Mouse (Mus musculus): ENCODE results near the gene Npepps.
"Not testable (repeated sequence)": the region's sequence is repeated elsewhere in the genome, so short reads cannot be mapped to it uniquely, and the experiment has no call there.

Npepps gene

GRCm38 (mm10) chr11:97232436-97232835, 48.0 kb downstream of the Npepps start:
- DNase-seq (ENCODE audit: low spot score) = no peak

GRCm38 (mm10) chr11:97229396-97229795, 51.0 kb downstream of the Npepps start:
- DNase-seq (ENCODE audit: low spot score) = no peak

- DNase-seq (ENCODE audit: low spot score) = no peak
Measured at GRCm38 (mm10) chr11:97228985-97229384, 51.5 kb downstream of the Npepps start.

- DNase-seq (ENCODE audit: low spot score) = no peak
Measured at GRCm38 (mm10) chr11:97226131-97226530, 54.3 kb downstream of the Npepps start.

GRCm38 (mm10) chr11:97223485-97223884, 57.0 kb downstream of the Npepps start:
- DNase-seq (ENCODE audit: low spot score) = no peak

- DNase-seq (ENCODE audit: low spot score) = no peak
Measured at GRCm38 (mm10) chr11:97221611-97222010, 58.8 kb downstream of the Npepps start.

GRCm38 (mm10) chr11:97220211-97220610, 60.2 kb downstream of the Npepps start:
- DNase-seq (ENCODE audit: low spot score) = no peak

- DNase-seq (ENCODE audit: low spot score) = no peak
Measured at GRCm38 (mm10) chr11:97214411-97214810, 66.0 kb downstream of the Npepps start.

- DNase-seq (ENCODE audit: low spot score) = no peak
Measured at GRCm38 (mm10) chr11:97210728-97211400, 69.6 kb downstream of the Npepps start.

GRCm38 (mm10) chr11:97207011-97207422, 73.4 kb downstream of the Npepps start:
- peak; percentile 31 for DNase-seq (ENCODE audit: low spot score)

- DNase-seq (ENCODE audit: low spot score) = no peak
Measured at GRCm38 (mm10) chr11:97199519-97199918, 80.9 kb downstream of the Npepps start.

GRCm38 (mm10) chr11:97198601-97199000, 81.8 kb downstream of the Npepps start:
- DNase-seq (ENCODE audit: low spot score) = peak; percentile 42

GRCm38 (mm10) chr11:97197021-97197420, 83.4 kb downstream of the Npepps start:
- DNase-seq (ENCODE audit: low spot score) = no peak

- no peak for DNase-seq (ENCODE audit: low spot score)
Measured at GRCm38 (mm10) chr11:97196541-97196940, 83.9 kb downstream of the Npepps start.

GRCm38 (mm10) chr11:97192621-97192951, 87.9 kb downstream of the Npepps start:
- no peak for DNase-seq (ENCODE audit: low spot score)

- no peak for DNase-seq (ENCODE audit: low spot score)
Measured at GRCm38 (mm10) chr11:97191915-97192620, 88.4 kb downstream of the Npepps start.

GRCm38 (mm10) chr11:97190992-97191391, 89.4 kb downstream of the Npepps start:
- DNase-seq (ENCODE audit: low spot score) = no peak

GRCm38 (mm10) chr11:97189645-97190044, 90.8 kb downstream of the Npepps start:
- not testable (repeated sequence) for DNase-seq (ENCODE audit: low spot score)

- no peak for DNase-seq (ENCODE audit: low spot score)
Measured at GRCm38 (mm10) chr11:97189231-97189630, 91.2 kb downstream of the Npepps start.

GRCm38 (mm10) chr11:97188643-97188955, 91.8 kb downstream of the Npepps start:
- no peak for DNase-seq (ENCODE audit: low spot score)

GRCm38 (mm10) chr11:97187764-97188642, 92.4 kb downstream of the Npepps start, which contains the start of gene Kpnb1:
Gene Kpnb1, minus strand, starts transcription at chr11:97187881.
- peak; percentile 99 for DNase-seq (ENCODE audit: low spot score)

GRCm38 (mm10) chr11:97186947-97187763, 93.3 kb downstream of the Npepps start:
- peak; percentile 98 for DNase-seq (ENCODE audit: low spot score)

Measured in urinary bladder, postnatal 14 days (tissue).